Mouse (Mus musculus) heart, adult 2 months (tissue): ENCODE measurements around the gene Gm867.

Experiments used
- CTCF ChIP-seq: fragments of 200-600 bp; IDR thresholded peaks from 2 replicates; pipeline ENCODE4 v1.8.1; 2022; ENCODE audit warnings: antibody characterized with exemption, mild to moderate bottlenecking, moderate library complexity
- EP300 ChIP-seq: fragments of 200-500 bp; IDR thresholded peaks from 2 replicates; pipeline ENCODE4 v1.6.1; 2011; ENCODE audit warnings: low read depth, low read length, control low read depth; ENCODE audit not compliant: insufficient read depth
- POLR2A ChIP-seq: fragments of 200-500 bp; IDR thresholded peaks from 2 replicates; pipeline ENCODE4 v1.6.1; 2011; ENCODE audit warnings: mild to moderate bottlenecking, low read depth, low read length, control low read depth; ENCODE audit not compliant: insufficient read depth

DNA sequence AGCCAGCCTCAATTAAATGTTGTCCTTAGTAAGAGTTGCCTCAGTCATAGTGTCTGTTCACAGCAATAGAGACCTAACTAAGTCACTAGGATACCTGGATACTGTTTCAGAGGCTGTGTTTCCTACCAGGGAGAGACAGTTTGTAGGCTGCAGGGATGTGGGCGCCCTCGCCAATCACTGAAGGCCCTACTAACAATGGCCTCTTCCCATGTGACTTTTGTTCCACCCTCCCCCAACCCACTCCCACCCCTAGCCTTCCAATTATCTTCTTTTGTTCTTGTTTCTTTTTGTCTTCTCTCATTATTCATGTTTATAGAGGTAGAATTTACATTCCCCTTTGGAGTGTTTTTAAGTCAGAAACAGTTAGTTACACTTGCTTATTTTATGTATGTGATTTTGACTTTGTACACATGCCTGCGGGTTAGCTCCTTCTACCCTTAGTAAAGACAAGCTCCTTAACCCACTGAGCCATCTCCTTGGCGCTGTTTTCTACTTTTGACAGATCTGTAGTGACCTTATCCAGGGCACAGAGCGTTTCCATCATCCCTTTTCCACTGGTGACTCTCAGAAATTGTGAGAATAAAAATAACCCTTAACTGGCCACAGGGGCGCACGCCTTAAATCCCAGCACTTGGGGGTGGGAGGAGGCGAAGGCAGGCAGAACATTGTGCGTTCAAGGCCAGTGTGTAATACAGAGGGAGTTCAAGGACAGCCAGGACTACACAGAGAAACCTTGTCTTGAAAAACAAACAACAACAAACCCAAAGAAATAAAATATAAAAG is 761 bp upstream of the Gm867 start:
- TF ChIP-seq POLR2A = no peak
- TF ChIP-seq CTCF = no peak
- no peak for TF ChIP-seq EP300
